8 mouse cellular contexts compared by ENCODE assay signal in genomic region chr1:64087657-64088603, GRCm38 (mm10). TPM values are rescaled to one million over a fixed set of nuclear protein-coding genes. Genes with fewer than 3 reads are reported as not detected.
A peak's percentile ranks its signal among the peaks of the same experiment; 100 is the strongest.
DNase-seq lines count a peak whose midpoint lies in the region; ATAC-seq and TF ChIP-seq lines count a peak whose summit lies in the region.

No protein-coding gene starts in this region.

- intact Hi-C loops in heart, adult 2 months (cut with DNase I) = loop anchor here (1.0 to 5.0 kb wide), 3 partner anchors 47 to 134 kb away; no protein-coding TSS in a partner anchor

- peak; percentile 91 for ATAC-seq in intestine, embryonic 16.5 days
- no peak for ATAC-seq in erythroid progenitor cell, adult 5-6 weeks (replicated peaks; ENCODE audit: low FRiP score, poor library complexity, severe bottlenecking)

- H3K4me3 ChIP-seq in liver, adult 2 months (ENCODE audit: insufficient read depth, low read depth, low read length) = no peak overlapping the region
- no peak overlapping the region for H3K4me3 ChIP-seq in heart, adult 2 months
- 0 out of 2 replicates have a peak overlapping the region, but pooled peaks have one; percentile 7 for H3K4me3 ChIP-seq in intestine, embryonic 16.5 days (ENCODE audit: low read length)
- H3K4me3 ChIP-seq in lung, adult 2 months (replicated peaks; ENCODE audit: extremely low read depth, low read depth, low read length) = no peak overlapping the region

- DNase-seq in liver, adult 2 months (ENCODE audit: extremely low read depth, low read depth, low spot score) = peak; percentile 9
- DNase-seq in liver = no peak
- peak; percentile 95 for DNase-seq in cerebellum, adult 9-11 months
- peak; percentile 50 to 76 for DNase-seq in heart, adult 2 months
- DNase-seq in lung, adult 2 months = peak; percentile 46
- peak; percentile 45 for DNase-seq in retina, embryonic 14.5 days (ENCODE audit: low spot score)

- H3K79me2 ChIP-seq in liver, adult 2 months (ENCODE audit: control insufficient read depth, insufficient read depth, low read length) = peaks cover 15% of the 10 kb centered on the region
- H3K79me2 ChIP-seq in heart, adult 2 months (replicated peaks; ENCODE audit: control insufficient read depth, insufficient read depth, low read length) = peaks cover 18% of the 10 kb centered on the region

- no peaks in the 10 kb centered on the region; the same call in 1 of the 2 replicates for H3K36me3 ChIP-seq in liver, adult 2 months (ENCODE audit: control insufficient read depth, insufficient read depth, low read length)
- H3K36me3 ChIP-seq in heart, adult 2 months (ENCODE audit: control insufficient read depth, insufficient read depth, low read length) = peaks cover 71% of the 10 kb centered on the region
- no peaks in the 10 kb centered on the region for H3K36me3 ChIP-seq in intestine, embryonic 16.5 days (ENCODE audit: control insufficient read depth, insufficient read depth, low read length)

- H3K9me3 ChIP-seq in intestine, embryonic 16.5 days (ENCODE audit: control insufficient read depth, low read length) = no peaks in the 10 kb centered on the region

- H3K27me3 ChIP-seq in liver, adult 2 months (ENCODE audit: control insufficient read depth, insufficient read depth, low read length) = no peaks in the 10 kb centered on the region
- no peaks in the 10 kb centered on the region for H3K27me3 ChIP-seq in heart, adult 2 months (ENCODE audit: control insufficient read depth, insufficient read depth, low read length)
- H3K27me3 ChIP-seq in intestine, embryonic 16.5 days (replicated peaks; ENCODE audit: control insufficient read depth, insufficient read depth, low read length) = no peaks in the 10 kb centered on the region

- peak overlapping the region; percentile 31 for H3K4me2 ChIP-seq in intestine, embryonic 16.5 days (ENCODE audit: low read depth, low read length)

- no peak for TF ChIP-seq CTCF in liver, adult 2 months (IDR thresholded peaks at IDR 0.05; ENCODE audit: low read depth, low read length)
- TF ChIP-seq CTCF in heart, adult 2 months (IDR thresholded peaks at IDR 0.05) = peak; percentile 22; the same call in 1 of the 2 replicates
- TF ChIP-seq CTCF in lung, adult 2 months (IDR thresholded peaks at IDR 0.05; ENCODE audit: insufficient read depth, low read length) = no peak

- 60% methylated on average over 17 of the region's 17 CpGs for WGBS in liver, adult 2 months
- WGBS in heart, adult 2 months = 35% methylated on average over 17 of the region's 17 CpGs
- 21% methylated on average over 17 of the region's 17 CpGs for WGBS in intestine, embryonic 16.5 days
- WGBS in lung, adult 2 months = 17% methylated on average over 17 of the region's 17 CpGs

- TF ChIP-seq EP300 in heart, adult 2 months (IDR thresholded peaks at IDR 0.05; ENCODE audit: insufficient read depth, low read depth, low read length) = peak; percentile 93

- no peak for TF ChIP-seq POLR2A in liver, adult 2 months (IDR thresholded peaks at IDR 0.05; ENCODE audit: extremely low read depth, insufficient read depth, low read length)
- TF ChIP-seq POLR2A in heart, adult 2 months (IDR thresholded peaks at IDR 0.05; ENCODE audit: insufficient read depth, low read depth, low read length) = peak; percentile 52; the same call in 1 of the 2 replicates
- TF ChIP-seq POLR2A in lung, adult 2 months (IDR thresholded peaks at IDR 0.05; ENCODE audit: borderline replicate concordance, extremely low read depth, low read depth, low read length) = no peak

- H3K27ac ChIP-seq in liver, adult 2 months (replicated peaks; ENCODE audit: insufficient read depth, low read depth, low read length) = 0 out of 2 replicates have a peak overlapping the region, but pooled peaks have one; percentile 13
- peak overlapping the region; percentile 80 for H3K27ac ChIP-seq in heart, adult 2 months
- no peak overlapping the region for H3K27ac ChIP-seq in intestine, embryonic 16.5 days (ENCODE audit: low read length)

- no peak overlapping the region for H3K9ac ChIP-seq in liver, adult 2 months (ENCODE audit: low read depth, low read length)
- peak overlapping the region; percentile 33; the same call in 1 of the 2 replicates for H3K9ac ChIP-seq in heart, adult 2 months (ENCODE audit: low read depth, low read length)
- H3K9ac ChIP-seq in intestine, embryonic 16.5 days (ENCODE audit: low read depth, low read length) = no peak overlapping the region

- peaks cover 7% of the 10 kb centered on the region for H3K4me1 ChIP-seq in liver, adult 2 months (ENCODE audit: control insufficient read depth, insufficient read depth, low read length)
- H3K4me1 ChIP-seq in heart, adult 2 months (ENCODE audit: control insufficient read depth, insufficient read depth, low read length) = peaks cover 28% of the 10 kb centered on the region
- H3K4me1 ChIP-seq in intestine, embryonic 16.5 days (ENCODE audit: control insufficient read depth, insufficient read depth, low read length) = peaks cover 18% of the 10 kb centered on the region
- peaks cover 33% of the 10 kb centered on the region for H3K4me1 ChIP-seq in lung, adult 2 months (ENCODE audit: control insufficient read depth, insufficient read depth, low read length)

RNA-seq across cellular contexts. Expression of gene Klf7, which starts 34.2 kb away (rescaled TPM):
- total RNA-seq in liver, adult 2 months (2014; rRNA removed) = 4.0 and 4.4 TPM in 2 replicates
- polyA plus RNA-seq in liver, adult 2 months (2012; rRNA removed) = 2.0 and 2.2 TPM in 2 replicates
- 10 to 100 TPM; 18.4 to 18.9 TPM for total RNA-seq in heart, adult 2 months (2021)
- 10.3 and 15.7 TPM in 2 replicates for polyA plus RNA-seq in heart, adult 2 months (2012; rRNA removed)
- polyA plus RNA-seq in intestine, embryonic 16.5 days (2015; fragmentation: Nextera tagmentation; extraction: Ambion mirVana) = 21.9 and 24.9 TPM in 2 replicates
- polyA plus RNA-seq in lung, adult 2 months (2012; rRNA removed) = 26.7 and 32.3 TPM in 2 replicates
- total RNA-seq in erythroid progenitor cell, adult 5-6 weeks (2015; ENCODE audit: low replicate concordance) = 3.4 and 9.4 TPM in 2 replicates
- 0.51 and 4.0 TPM in 2 replicates for total RNA-seq in erythroid progenitor cell, adult 5-6 weeks (2017; ENCODE audit: low replicate concordance)
